Mouse (Mus musculus): ENCODE results near the gene 3830406C13Rik.

DNA sequence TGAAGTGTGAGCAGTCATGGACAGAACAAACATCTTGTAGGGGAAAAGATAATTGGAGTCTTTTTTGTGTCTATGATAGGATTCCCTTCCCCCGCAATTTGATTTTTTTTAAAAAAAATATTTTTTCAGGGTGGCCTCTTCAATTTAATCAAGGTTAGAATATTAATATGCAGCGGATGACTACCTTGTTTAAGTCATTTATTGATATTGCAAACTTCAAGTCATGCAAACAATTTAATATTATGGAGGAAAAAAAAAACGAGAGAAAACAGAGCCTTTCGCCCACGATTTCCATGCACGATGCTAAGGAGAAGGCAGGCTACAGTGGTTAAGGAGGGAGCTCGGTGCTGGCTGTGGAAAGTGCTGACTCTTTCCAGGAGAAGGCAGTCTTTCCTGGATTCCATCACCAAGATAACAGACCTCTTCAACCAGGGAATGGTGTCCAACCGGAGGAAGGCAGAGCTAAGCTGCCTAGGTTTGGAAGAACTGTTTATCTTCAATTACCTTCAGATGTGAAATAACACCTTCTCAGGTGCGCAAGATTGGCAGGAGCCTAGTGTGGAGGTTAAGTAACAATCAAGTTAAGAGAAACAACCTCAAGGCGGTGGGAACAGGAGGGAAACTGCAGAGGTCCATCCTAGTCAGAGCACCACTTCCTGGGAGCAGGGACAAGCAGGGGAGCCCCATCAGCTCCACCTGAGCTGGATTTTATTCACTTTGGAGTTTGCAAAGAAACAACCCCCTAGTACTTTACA, 55.0 kb downstream of the 3830406C13Rik start:
- TF ChIP-seq POLR2A (IDR thresholded peaks at IDR 0.05; ENCODE audit: control insufficient read depth, low read depth, low read length) (no peak), CTCF (IDR thresholded peaks at IDR 0.05; ENCODE audit: control insufficient read depth, insufficient read depth, insufficient replicate concordance, low read depth, low read length) (no peak)

All from testis, adult 2 months (tissue).